Mouse (Mus musculus) testis, adult 2 months (tissue): ENCODE measurements at regions not wholly inside any gene's neighbourhood (a gene's known extent, or its start where the extent isn't known, plus 50 kb on each side); places are given as distances from the start of the nearest gene placed in this dataset.

ENCODE experiments used
- H3K27ac ChIP-seq: fragments of 200-500 bp; 2 replicates; pipeline ENCODE4 v1.5.1; 2012; ENCODE audit warnings: low read depth, low read length; ENCODE audit not compliant: control insufficient read depth, insufficient read depth
- H3K27me3 ChIP-seq: fragments of 200-500 bp; 2 replicates; pipeline ENCODE4 v1.6.1; 2012; ENCODE audit warnings: mild to moderate bottlenecking, low read length, moderate library complexity; ENCODE audit not compliant: control insufficient read depth, insufficient read depth
- H3K36me3 ChIP-seq: fragments of 200-500 bp; 2 replicates; pipeline ENCODE4 v1.6.1; 2012; ENCODE audit warnings: mild to moderate bottlenecking, low read length; ENCODE audit not compliant: control insufficient read depth, insufficient read depth
- H3K4me1 ChIP-seq: fragments of 200-500 bp; 2 replicates; pipeline ENCODE4 v1.6.1; 2012; ENCODE audit warnings: low read length; ENCODE audit not compliant: control insufficient read depth, insufficient read depth
- H3K4me3 ChIP-seq: fragments of 200-500 bp; 2 replicates; pipeline ENCODE4 v1.5.1; 2012; ENCODE audit warnings: low read depth, mild to moderate bottlenecking, low read length, moderate library complexity, mixed read lengths; ENCODE audit not compliant: control insufficient read depth
- CTCF ChIP-seq: fragments of 200-500 bp; IDR thresholded peaks from 2 replicates; pipeline ENCODE4 v1.5.1; 2012; ENCODE audit warnings: low read depth, mild to moderate bottlenecking, inconsistent platforms, low read length, moderate library complexity; ENCODE audit not compliant: control insufficient read depth, insufficient read depth, insufficient replicate concordance
- POLR2A ChIP-seq: fragments of 200-500 bp; IDR thresholded peaks from 2 replicates; pipeline ENCODE4 v1.6.1; 2012; ENCODE audit warnings: low read depth, mild to moderate bottlenecking, inconsistent platforms, low read length, moderate library complexity; ENCODE audit not compliant: control insufficient read depth

DNA sequence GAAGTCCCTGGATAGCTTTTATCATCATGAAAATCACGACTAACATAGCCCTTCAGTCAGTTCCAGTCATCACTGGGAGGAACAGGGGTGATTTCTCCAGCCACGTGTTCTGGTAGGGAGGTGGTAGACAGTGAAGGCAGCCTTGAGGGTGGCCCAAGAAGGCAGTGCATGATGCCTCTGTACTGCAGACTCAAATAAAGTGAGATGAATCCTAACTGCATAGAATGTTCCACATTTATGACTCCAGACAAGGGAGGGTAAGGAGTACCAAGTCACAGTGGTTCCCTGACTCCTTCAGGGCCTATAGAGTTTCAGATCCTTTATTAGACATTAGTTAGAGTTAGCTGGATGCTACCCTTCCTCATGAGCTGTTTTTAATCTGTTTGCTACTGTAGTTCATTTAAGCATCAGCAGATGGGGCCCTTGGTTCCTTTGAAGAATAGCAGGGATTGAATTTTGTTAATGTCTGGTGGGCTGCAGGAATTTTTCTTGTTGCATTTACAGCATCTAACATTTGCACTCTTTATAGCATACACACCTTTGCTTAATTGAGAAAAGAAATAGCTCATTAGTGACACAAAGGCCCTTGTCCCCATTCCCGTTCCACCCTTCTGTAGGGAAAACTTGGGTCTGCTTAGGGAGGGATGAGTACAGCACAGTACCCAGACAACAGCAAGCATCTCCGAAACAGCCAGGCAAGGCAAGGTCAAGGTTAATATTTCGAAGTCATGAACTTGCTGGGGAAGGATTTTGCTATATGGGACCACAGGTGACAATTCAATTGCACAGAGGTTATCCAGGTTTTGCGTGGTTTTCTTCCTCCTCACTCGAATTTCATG, 359.0 kb upstream of the Pkn2 start:
- Histone ChIP-seq H3K4me1 (no peaks in the 10 kb centered on the region), H3K27me3 (no peaks in the 10 kb centered on the region), H3K27ac (no peak overlapping the region), H3K4me3 (no peak overlapping the region), H3K36me3 (no peaks in the 10 kb centered on the region)
- TF ChIP-seq POLR2A (no peak), CTCF (no peak)

DNA sequence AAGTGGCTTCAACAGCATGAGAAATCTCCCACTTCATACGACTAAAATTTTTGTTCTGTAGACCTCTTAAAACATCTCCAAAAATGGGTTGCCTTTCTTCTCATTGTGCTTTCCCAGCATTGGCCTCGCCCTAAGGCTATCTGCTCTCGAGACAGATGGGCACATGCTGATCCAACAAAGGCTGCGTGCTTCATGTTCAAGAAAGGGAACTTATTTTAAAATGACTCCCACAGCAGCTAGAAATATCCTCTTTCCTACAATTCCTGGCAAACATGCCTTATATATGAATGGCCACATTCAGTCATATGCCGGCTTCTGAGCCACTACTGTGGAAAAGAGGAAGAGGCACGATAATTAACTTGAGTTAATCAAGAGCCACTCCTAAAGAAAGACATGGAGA, 356.7 kb upstream of the Pkn2 start:
- Histone ChIP-seq H3K27me3 (no peaks in the 10 kb centered on the region), H3K27ac (no peak overlapping the region), H3K36me3 (no peaks in the 10 kb centered on the region), H3K4me1 (no peaks in the 10 kb centered on the region), H3K4me3 (no peak overlapping the region)
- TF ChIP-seq POLR2A (no peak), CTCF (no peak)

DNA sequence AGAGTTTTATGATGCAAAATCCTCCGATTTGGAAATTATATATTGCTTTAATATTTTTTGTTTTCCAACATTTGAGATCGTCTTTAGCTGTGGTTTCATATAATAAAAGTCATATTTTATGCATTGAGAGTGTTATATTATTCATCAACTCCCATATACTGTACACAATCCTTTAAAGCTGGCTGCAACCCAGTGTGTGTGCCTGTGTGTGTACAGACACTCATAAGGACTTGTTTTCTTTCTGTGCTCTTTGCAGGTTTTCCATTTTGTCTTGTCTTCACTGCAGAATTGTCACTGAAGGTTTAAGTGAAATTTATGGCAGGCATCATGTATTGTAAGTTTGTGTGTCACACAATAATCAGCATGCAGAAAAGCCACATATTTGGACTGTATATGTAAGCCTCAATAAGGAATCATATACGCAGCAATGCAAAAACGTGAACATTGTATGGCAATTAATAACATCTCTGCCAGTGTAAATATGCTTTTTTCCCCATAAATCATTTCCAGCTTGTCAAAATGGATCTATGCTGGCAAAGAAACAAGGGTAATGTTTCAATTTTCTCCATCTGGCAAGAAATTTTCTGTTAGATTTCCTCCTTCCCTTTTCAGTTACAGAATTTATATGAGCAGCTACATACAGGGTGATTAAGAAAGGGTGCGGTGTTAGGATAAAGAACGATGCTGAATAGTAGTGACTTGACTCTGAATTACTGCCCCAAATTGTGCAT, 342.4 kb upstream of the Pkn2 start:
- no peak overlapping the region for H3K4me3 ChIP-seq
- no peaks in the 10 kb centered on the region for H3K36me3 ChIP-seq
- no peak overlapping the region for H3K27ac ChIP-seq
- no peak for TF ChIP-seq POLR2A
- TF ChIP-seq CTCF = no peak
- no peaks in the 10 kb centered on the region for H3K27me3 ChIP-seq
- no peaks in the 10 kb centered on the region for H3K4me1 ChIP-seq

DNA sequence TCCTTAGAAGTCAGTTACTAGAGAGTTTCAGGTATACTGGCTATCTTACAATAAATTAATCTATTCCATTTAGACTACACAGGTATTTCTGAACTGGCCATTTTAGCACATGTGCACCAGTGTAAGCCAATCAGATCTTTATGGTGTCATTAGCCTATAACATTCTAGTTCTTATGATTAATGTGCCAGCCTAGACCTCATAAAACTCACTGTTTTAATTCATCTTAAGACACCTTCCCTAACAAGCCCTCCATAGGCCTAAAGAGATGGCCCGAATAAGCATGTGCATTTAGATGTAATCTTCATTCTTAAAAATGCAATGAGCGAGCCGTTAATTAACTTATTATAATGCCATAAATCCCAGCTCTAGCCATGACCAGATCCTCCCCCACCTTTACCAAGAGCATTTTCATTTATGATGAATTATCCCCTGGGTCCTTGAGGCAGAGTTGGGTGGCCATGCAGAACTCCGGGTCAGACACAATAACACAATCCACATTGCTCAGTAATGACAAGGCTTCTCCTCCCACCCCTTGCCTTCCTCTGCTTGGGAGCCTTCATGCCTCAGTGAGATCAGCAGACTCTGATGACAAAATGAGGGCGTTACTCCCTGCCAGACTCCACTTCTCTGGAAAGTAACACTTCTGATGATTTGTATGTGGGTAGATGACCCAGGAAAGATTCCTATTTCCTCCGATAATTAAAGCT, 311.6 kb upstream of the Pkn2 start:
- Histone ChIP-seq H3K36me3 (no peaks in the 10 kb centered on the region), H3K4me1 (no peaks in the 10 kb centered on the region), H3K27ac (no peak overlapping the region), H3K27me3 (no peaks in the 10 kb centered on the region), H3K4me3 (no peak overlapping the region)
- TF ChIP-seq POLR2A (no peak), CTCF (no peak)

- Histone ChIP-seq H3K4me1 (no peaks in the 10 kb centered on the region), H3K27me3 (no peaks in the 10 kb centered on the region), H3K36me3 (no peaks in the 10 kb centered on the region), H3K27ac (no peak overlapping the region), H3K4me3 (no peak overlapping the region)
- TF ChIP-seq POLR2A (no peak), CTCF (no peak)
These were observed 307.1 kb upstream of the Pkn2 start for GRCm38 (mm10) chr3:143188931-143189330.

GRCm38 (mm10) chr3:143173971-143174370, 292.2 kb upstream of the Pkn2 start:
- TF ChIP-seq POLR2A = no peak
- no peaks in the 10 kb centered on the region for H3K36me3 ChIP-seq

DNA sequence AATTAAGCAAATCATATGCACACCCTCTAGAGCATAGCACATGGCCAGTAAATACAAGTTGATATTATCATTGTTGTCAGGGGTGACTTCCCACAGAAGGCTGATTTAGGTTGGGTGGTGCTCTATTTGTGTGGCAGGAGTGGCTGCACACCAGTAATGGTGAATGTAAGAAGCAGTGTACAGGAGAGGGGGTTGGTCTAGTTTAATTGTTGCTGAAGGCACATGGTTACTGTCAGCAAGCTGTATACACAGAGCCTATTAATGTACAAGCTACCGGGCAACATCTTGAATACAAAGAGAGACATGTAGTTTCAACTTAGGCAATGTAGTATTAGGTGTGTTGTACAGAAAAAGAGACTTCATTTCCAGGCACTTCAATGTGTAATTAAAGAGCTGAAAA, 280.6 kb upstream of the Pkn2 start:
- H3K27me3 ChIP-seq = no peaks in the 10 kb centered on the region
- no peak overlapping the region for H3K4me3 ChIP-seq
- H3K27ac ChIP-seq = no peak overlapping the region
- TF ChIP-seq CTCF (no peak), POLR2A (no peak)
- no peaks in the 10 kb centered on the region for H3K4me1 ChIP-seq
- no peaks in the 10 kb centered on the region for H3K36me3 ChIP-seq

More at GRCm38 (mm10) chr3:143173971-143174370, 292.2 kb upstream of the Pkn2 start:
- Histone ChIP-seq H3K4me3 (no peak overlapping the region), H3K27ac (no peak overlapping the region), H3K4me1 (no peaks in the 10 kb centered on the region), H3K27me3 (no peaks in the 10 kb centered on the region)
